Mouse (Mus musculus): ENCODE measurements around the gene Syt1. TPM values are rescaled to one million over a fixed set of nuclear protein-coding genes. Genes with fewer than 3 reads are reported as not detected.

The Syt1 gene
- polyA plus RNA-seq, 1 experiment from 2014 or later, result 26.6 TPM

DNA sequence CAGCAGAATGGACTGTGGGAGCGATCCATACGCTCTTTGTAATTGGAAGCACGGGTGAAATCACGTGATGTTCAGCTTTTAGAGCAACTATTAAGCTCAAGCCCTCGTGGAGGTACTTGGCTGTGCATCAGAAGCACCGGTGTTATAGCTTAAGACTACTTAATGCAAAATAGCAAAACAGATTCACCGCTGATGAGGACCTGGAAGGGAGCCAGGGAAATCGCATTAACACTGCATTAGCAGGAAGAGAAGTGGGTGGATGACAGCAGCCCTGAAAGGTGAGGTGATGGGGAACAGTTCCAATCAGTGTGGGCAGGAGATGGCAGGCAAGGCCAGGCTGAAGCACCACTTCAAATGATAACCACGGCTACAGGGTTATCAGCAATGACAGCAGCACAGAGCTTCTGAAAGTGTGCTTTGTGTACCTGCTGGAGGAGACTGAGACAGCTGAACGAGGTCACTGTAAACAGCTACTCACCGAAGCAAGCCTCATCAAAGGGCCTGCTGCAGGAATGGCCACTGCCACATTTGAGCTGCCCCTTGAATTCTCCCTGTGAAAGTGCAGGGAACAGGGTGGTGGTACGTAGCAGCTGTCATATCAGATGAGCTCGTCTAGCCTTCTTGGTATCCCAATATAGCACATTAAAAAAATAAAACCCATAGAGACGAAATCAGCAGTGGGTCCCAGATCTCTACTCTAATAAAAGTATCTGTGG lies 330.9 kb downstream of the Syt1 start:
- Histone ChIP-seq H3K9ac (ENCODE audit: low read length) (no peak overlapping the region), H3K4me1 (ENCODE audit: control insufficient read depth, insufficient read depth, low read length) (no peaks in the 10 kb centered on the region), H3K4me2 (ENCODE audit: low read depth) (no peak overlapping the region), H3K27me3 (ENCODE audit: control insufficient read depth, insufficient read depth, low read length) (no peaks in the 10 kb centered on the region), H3K4me3 (ENCODE audit: low read depth, low read length) (no peak overlapping the region), H3K9me3 (ENCODE audit: control insufficient read depth, low read length) (no peaks in the 10 kb centered on the region), H3K36me3 (ENCODE audit: control insufficient read depth, insufficient read depth, low read length) (no peaks in the 10 kb centered on the region), H3K27ac (ENCODE audit: low read depth, low read length) (no peak overlapping the region)
- no peak for DNase-seq (ENCODE audit: low spot score)
- 82% methylated on average over 14 of the region's 14 CpGs for WGBS
- ATAC-seq (ENCODE audit: insufficient read depth, low FRiP score, low TSS enrichment), result no peak

DNA sequence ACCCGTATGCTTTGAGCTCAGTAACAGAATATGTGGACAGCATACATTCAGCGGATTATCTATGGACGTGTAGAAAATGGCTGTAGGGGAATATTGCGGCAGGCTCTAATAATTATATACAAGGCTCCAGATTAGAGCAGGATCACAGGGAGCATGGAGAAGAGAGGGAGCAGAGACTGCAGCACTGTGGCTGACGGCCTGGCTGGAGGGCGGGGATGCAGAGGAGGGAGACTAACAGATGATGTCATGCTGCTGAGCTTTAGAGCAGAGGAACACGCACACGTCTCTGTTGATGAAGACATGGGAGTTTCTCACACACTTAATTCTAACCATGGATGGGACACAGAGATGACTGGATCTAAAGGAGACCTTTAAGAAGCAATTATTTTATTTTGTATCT lies 333.7 kb downstream of the Syt1 start:
- Histone ChIP-seq H3K9ac (ENCODE audit: low read length) (no peak overlapping the region), H3K9me3 (ENCODE audit: control insufficient read depth, low read length) (no peaks in the 10 kb centered on the region), H3K4me3 (ENCODE audit: low read depth, low read length) (no peak overlapping the region), H3K27me3 (ENCODE audit: control insufficient read depth, insufficient read depth, low read length) (no peaks in the 10 kb centered on the region), H3K4me2 (ENCODE audit: low read depth) (no peak overlapping the region), H3K27ac (ENCODE audit: low read depth, low read length) (no peak overlapping the region), H3K36me3 (ENCODE audit: control insufficient read depth, insufficient read depth, low read length) (no peaks in the 10 kb centered on the region), H3K4me1 (ENCODE audit: control insufficient read depth, insufficient read depth, low read length) (no peaks in the 10 kb centered on the region)
- ATAC-seq (ENCODE audit: insufficient read depth, low FRiP score, low TSS enrichment) (no peak), DNase-seq (ENCODE audit: low spot score) (no peak)
- WGBS, result 88% methylated on average over 8 of the region's 8 CpGs

DNA sequence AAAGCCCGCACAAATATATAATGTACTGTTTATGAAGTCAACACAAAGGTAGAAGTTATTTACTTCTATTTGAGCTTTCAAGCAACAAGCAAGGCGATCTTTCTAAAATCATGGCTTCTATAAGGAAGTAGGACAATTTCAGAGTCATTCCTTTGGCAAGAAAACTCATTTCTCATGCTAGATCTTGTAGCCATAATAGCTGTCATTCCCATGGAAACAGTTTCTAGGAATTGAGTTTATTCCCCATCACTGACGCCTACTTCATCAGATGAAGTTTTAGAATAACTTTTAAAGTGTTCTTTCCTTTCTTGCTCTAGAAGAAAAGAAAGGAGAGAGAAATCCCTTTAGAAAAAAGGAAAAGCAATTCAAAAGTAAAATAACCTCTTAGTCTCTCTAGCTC lies 341.8 kb downstream of the Syt1 start:
- Histone ChIP-seq H3K4me2 (ENCODE audit: low read depth) (no peak overlapping the region), H3K4me3 (ENCODE audit: low read depth, low read length) (no peak overlapping the region), H3K36me3 (ENCODE audit: control insufficient read depth, insufficient read depth, low read length) (no peaks in the 10 kb centered on the region), H3K27ac (ENCODE audit: low read depth, low read length) (no peak overlapping the region), H3K9me3 (ENCODE audit: control insufficient read depth, low read length) (no peaks in the 10 kb centered on the region), H3K4me1 (ENCODE audit: control insufficient read depth, insufficient read depth, low read length) (no peaks in the 10 kb centered on the region), H3K27me3 (ENCODE audit: control insufficient read depth, insufficient read depth, low read length) (no peaks in the 10 kb centered on the region), H3K9ac (ENCODE audit: low read length) (no peak overlapping the region)
- ATAC-seq (ENCODE audit: insufficient read depth, low FRiP score, low TSS enrichment) (no peak), DNase-seq (ENCODE audit: low spot score) (no peak)
- 92% methylated on average over 3 of the region's 3 CpGs for WGBS

DNA sequence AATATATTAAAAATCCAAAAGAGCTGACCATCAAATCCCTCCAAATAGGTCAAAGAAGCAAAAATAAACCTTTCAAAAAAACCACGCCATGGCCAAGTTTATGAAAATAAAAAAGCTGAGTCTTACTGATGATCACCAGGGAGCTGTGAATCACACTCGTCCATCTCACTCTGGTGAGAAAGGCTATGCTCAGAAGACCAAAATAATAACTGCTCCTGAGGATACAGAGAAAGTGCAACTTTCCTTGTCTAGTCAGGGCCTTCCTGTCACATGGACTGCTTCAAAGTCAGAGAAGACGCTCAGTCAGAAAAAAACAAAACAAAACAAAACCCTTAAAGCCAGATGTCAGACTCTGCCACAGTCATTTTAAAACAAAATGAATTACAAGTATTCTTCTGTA lies 350.5 kb downstream of the Syt1 start:
- H3K36me3 ChIP-seq (ENCODE audit: control insufficient read depth, insufficient read depth, low read length), result no peaks in the 10 kb centered on the region
- WGBS, result 65% methylated on average over 3 of the region's 3 CpGs
- DNase-seq (ENCODE audit: low spot score) (no peak), ATAC-seq (ENCODE audit: insufficient read depth, low FRiP score, low TSS enrichment) (no peak)
- H3K9ac ChIP-seq (ENCODE audit: low read length), result no peak overlapping the region
- H3K4me3 ChIP-seq (ENCODE audit: low read depth, low read length), result no peak overlapping the region
- no peaks in the 10 kb centered on the region for H3K4me1 ChIP-seq (ENCODE audit: control insufficient read depth, insufficient read depth, low read length)
- no peaks in the 10 kb centered on the region for H3K27me3 ChIP-seq (ENCODE audit: control insufficient read depth, insufficient read depth, low read length)
- H3K27ac ChIP-seq (ENCODE audit: low read depth, low read length), result no peak overlapping the region
- H3K9me3 ChIP-seq (ENCODE audit: control insufficient read depth, low read length), result no peaks in the 10 kb centered on the region
- no peak overlapping the region for H3K4me2 ChIP-seq (ENCODE audit: low read depth)

DNA sequence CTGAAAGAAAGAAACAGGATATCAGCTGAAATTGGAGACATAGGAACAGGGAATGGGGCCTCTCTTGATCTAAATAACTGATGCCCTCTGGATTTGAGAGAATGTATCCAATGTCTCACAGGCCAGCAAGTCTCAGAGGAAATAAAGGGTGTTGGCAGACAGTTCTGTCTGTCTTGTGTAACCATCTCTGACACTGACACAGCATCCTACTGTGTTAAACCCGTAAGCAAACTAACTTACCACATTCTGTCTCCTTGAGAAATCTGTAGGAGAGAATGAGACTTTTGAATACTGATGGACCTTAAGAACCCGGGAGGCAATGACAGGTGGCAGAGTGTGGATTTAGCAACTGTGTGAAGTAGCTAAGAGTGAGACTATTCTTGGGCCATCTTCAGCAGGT lies 352.5 kb downstream of the Syt1 start:
- Histone ChIP-seq H3K9ac (ENCODE audit: low read length) (no peak overlapping the region), H3K4me1 (ENCODE audit: control insufficient read depth, insufficient read depth, low read length) (no peaks in the 10 kb centered on the region), H3K27me3 (ENCODE audit: control insufficient read depth, insufficient read depth, low read length) (no peaks in the 10 kb centered on the region), H3K4me2 (ENCODE audit: low read depth) (no peak overlapping the region), H3K4me3 (ENCODE audit: low read depth, low read length) (no peak overlapping the region), H3K27ac (ENCODE audit: low read depth, low read length) (no peak overlapping the region), H3K9me3 (ENCODE audit: control insufficient read depth, low read length) (no peaks in the 10 kb centered on the region), H3K36me3 (ENCODE audit: control insufficient read depth, insufficient read depth, low read length) (no peaks in the 10 kb centered on the region)
- WGBS, result 84% methylated on average over 2 of the region's 2 CpGs
- no peak for DNase-seq (ENCODE audit: low spot score)
- ATAC-seq (ENCODE audit: insufficient read depth, low FRiP score, low TSS enrichment), result no peak

DNA sequence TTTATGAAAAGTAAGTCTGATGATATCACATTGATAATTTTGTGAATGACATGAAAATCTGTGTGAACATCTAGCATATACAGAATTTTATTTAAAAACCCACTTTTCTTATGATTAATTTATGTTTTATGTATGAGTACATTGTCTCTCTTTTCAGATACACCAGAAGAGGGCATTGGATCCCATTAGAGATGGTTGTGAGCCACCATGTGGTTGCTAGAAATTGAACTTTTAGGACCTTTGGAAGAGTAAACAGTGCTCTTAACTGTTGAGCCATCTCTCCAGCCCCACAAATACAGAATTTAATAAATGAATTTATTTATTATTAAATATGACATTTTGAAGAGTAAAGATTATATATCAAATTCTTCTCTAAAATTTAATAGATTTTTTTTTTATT lies 353.1 kb downstream of the Syt1 start:
- Histone ChIP-seq H3K36me3 (ENCODE audit: control insufficient read depth, insufficient read depth, low read length) (no peaks in the 10 kb centered on the region), H3K9me3 (ENCODE audit: control insufficient read depth, low read length) (no peaks in the 10 kb centered on the region), H3K27me3 (ENCODE audit: control insufficient read depth, insufficient read depth, low read length) (no peaks in the 10 kb centered on the region), H3K4me2 (ENCODE audit: low read depth) (no peak overlapping the region), H3K9ac (ENCODE audit: low read length) (no peak overlapping the region), H3K4me3 (ENCODE audit: low read depth, low read length) (no peak overlapping the region), H3K4me1 (ENCODE audit: control insufficient read depth, insufficient read depth, low read length) (no peaks in the 10 kb centered on the region), H3K27ac (ENCODE audit: low read depth, low read length) (no peak overlapping the region)
- no peak for ATAC-seq (ENCODE audit: insufficient read depth, low FRiP score, low TSS enrichment)
- no peak for DNase-seq (ENCODE audit: low spot score)

DNA sequence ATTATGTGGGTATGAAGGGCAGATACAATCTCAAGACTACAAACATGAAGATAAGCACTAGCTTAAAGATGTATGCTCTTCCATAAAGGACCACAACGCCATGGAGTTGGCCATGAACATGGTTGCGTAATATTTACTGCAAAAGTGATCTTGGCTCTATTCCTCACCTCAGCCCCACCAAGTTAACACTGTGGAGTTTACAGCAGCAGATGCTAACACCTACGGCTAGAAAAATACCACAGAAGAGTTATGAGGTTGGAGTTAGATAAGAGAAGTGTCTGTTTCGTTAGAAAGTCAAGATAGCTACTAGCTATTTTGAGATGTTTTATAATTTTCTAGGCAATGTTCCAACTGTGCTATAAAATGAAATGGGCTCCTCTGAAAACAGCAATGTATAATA lies 353.9 kb downstream of the Syt1 start:
- H3K4me1 ChIP-seq (ENCODE audit: control insufficient read depth, insufficient read depth, low read length), result no peaks in the 10 kb centered on the region
- H3K9me3 ChIP-seq (ENCODE audit: control insufficient read depth, low read length), result no peaks in the 10 kb centered on the region
- DNase-seq (ENCODE audit: low spot score) (no peak), ATAC-seq (ENCODE audit: insufficient read depth, low FRiP score, low TSS enrichment) (no peak)
- 92% methylated on average over 4 of the region's 4 CpGs for WGBS
- H3K4me3 ChIP-seq (ENCODE audit: low read depth, low read length), result no peak overlapping the region
- no peak overlapping the region for H3K9ac ChIP-seq (ENCODE audit: low read length)
- H3K36me3 ChIP-seq (ENCODE audit: control insufficient read depth, insufficient read depth, low read length), result no peaks in the 10 kb centered on the region
- no peak overlapping the region for H3K27ac ChIP-seq (ENCODE audit: low read depth, low read length)
- no peaks in the 10 kb centered on the region for H3K27me3 ChIP-seq (ENCODE audit: control insufficient read depth, insufficient read depth, low read length)
- H3K4me2 ChIP-seq (ENCODE audit: low read depth), result no peak overlapping the region

DNA sequence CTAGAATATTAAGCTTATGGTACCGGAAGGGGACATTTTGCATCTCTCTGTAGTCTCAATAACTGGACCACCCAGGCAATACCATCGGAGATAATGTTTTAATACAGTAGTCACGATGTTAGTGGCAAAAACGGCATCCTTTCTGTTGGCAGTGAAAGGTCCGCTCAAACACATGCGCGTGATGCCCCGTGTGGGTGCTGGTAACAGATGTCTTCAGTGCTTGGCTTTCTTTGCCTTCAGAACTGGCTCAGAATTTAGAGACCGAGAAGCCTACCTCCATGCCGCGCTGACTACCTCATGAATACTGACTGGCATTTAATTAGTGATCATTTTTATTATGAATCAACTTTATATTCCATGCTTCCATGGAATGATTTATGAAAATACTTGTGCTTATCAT lies 355.7 kb downstream of the Syt1 start:
- no peak overlapping the region for H3K4me3 ChIP-seq (ENCODE audit: low read depth, low read length)
- H3K4me2 ChIP-seq (ENCODE audit: low read depth), result no peak overlapping the region
- no peaks in the 10 kb centered on the region for H3K4me1 ChIP-seq (ENCODE audit: control insufficient read depth, insufficient read depth, low read length)
- no peak overlapping the region for H3K9ac ChIP-seq (ENCODE audit: low read length)
- WGBS, result 95% methylated on average over 11 of the region's 11 CpGs
- H3K9me3 ChIP-seq (ENCODE audit: control insufficient read depth, low read length), result no peaks in the 10 kb centered on the region
- H3K27ac ChIP-seq (ENCODE audit: low read depth, low read length), result no peak overlapping the region
- no peaks in the 10 kb centered on the region for H3K27me3 ChIP-seq (ENCODE audit: control insufficient read depth, insufficient read depth, low read length)
- H3K36me3 ChIP-seq (ENCODE audit: control insufficient read depth, insufficient read depth, low read length), result no peaks in the 10 kb centered on the region
- ATAC-seq (ENCODE audit: insufficient read depth, low FRiP score, low TSS enrichment) (no peak), DNase-seq (ENCODE audit: low spot score) (no peak)

DNA sequence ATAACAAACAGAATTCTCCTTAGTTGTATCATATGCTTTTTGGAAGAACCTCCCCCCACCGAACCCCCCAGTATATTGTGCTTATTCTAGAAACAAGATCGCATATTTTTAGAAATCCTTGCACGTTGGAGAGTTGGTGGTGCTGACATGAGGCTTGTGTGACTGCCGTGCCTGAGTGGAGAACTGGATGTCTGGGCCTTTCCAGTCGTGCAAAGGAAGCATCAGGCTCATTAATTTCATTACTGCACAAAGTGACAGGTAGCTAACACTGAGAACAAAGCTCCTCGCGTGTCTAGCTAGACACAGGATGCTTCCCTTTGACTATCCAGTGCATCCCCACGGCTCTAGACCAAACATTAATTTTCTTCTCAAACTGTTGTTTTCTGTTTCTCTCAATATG lies 358.0 kb downstream of the Syt1 start:
- Histone ChIP-seq H3K4me1 (ENCODE audit: control insufficient read depth, insufficient read depth, low read length) (no peaks in the 10 kb centered on the region), H3K4me2 (ENCODE audit: low read depth) (no peak overlapping the region), H3K9me3 (ENCODE audit: control insufficient read depth, low read length) (no peaks in the 10 kb centered on the region), H3K36me3 (ENCODE audit: control insufficient read depth, insufficient read depth, low read length) (no peaks in the 10 kb centered on the region), H3K27me3 (ENCODE audit: control insufficient read depth, insufficient read depth, low read length) (no peaks in the 10 kb centered on the region), H3K27ac (ENCODE audit: low read depth, low read length) (no peak overlapping the region), H3K4me3 (ENCODE audit: low read depth, low read length) (no peak overlapping the region), H3K9ac (ENCODE audit: low read length) (no peak overlapping the region)
- no peak for ATAC-seq (ENCODE audit: insufficient read depth, low FRiP score, low TSS enrichment)
- no peak for DNase-seq (ENCODE audit: low spot score)
- WGBS, result 51% methylated on average over 8 of the region's 8 CpGs
